Mouse (Mus musculus) brain, embryonic 18.5 days (tissue): ENCODE measurements around the gene Try5.
"Not testable (repeated sequence)": the region's sequence is repeated elsewhere in the genome, so short reads cannot be mapped to it uniquely, and the experiment has no call there.

Source experiments
- DNase-seq: peaks from one replicate; pipeline ENCODE4 v3.0.0-alpha.2; 2012; ENCODE audit warnings: low read depth, low spot score

The Try5 gene

GRCm38 (mm10) chr6:41316741-41317140 lies at the start of gene Try5:
Try5 (minus strand) TSS chr6:41316841.
- DNase-seq = not testable (repeated sequence)

DNA sequence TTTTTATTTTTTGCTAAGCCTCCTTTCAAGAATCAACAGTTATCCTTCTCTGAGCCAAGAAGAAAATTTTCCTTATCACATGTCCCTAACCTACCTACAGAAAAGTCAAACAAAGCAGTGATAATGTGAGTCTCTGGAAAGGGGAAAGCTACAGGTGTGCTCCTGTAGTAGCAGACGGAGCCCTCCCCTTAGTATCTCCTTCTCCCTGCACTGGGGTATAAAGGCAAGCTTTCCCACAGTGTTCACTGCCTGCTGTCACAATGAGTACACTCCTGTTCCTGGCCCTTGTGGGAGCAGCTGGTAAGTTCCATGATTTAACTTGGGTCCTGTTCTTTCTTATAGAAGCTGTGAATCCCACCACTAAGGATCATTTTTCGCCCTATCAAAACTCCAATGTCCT lies 37.3 kb upstream of the Try5 start, which contains the start of gene Try10:
TSS of gene Try10 (plus strand) at position 174 of the 400 bp plus-strand sequence.
- no peak for DNase-seq

DNA sequence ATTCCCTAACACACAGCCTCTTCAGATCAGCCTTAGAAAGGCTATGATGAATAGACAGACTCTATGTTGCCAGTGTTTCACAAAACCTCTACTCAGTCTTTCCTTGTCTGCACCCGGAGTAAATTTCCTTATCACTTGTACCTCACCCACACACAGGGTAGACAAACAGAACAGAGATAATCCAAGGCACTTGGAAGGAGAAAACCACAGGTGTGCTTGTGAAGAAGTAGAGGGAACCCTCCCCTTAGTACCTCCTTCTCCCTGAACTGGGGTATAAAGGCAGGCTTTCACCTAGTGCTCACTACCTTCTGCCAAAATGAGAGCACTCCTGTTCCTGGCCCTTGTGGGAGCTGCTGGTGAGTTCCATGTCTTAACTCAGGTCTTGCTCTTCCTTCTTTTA lies 14.7 kb downstream of the Try5 start, which contains the start of gene Try4:
TSS of gene Try4 (plus strand) at position 301 of the 400 bp plus-strand sequence.
- no peak for DNase-seq

GRCm38 (mm10) chr6:41298255-41298654 lies 18.4 kb downstream of the Try5 start:
- DNase-seq = no peak

DNA sequence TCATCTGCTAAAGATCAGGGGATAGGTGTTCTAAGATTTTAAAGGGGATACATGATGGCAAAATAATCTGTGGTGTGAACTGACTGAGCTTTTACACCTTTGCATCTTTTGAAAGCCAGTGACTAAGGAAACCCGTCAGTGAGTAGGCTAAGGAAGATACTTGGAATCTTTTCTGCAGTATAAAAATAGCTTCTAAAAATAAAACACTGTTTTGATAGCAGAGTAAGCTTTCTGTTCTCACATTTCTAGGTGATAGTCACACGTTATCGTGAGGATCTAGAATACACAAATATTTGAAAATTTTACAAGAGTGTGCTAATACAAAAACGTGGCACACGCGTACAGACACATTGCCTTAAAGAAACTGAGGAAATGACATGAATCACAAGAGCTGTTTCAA lies 50.5 kb downstream of the Try5 start:
- DNase-seq = no peak

DNA sequence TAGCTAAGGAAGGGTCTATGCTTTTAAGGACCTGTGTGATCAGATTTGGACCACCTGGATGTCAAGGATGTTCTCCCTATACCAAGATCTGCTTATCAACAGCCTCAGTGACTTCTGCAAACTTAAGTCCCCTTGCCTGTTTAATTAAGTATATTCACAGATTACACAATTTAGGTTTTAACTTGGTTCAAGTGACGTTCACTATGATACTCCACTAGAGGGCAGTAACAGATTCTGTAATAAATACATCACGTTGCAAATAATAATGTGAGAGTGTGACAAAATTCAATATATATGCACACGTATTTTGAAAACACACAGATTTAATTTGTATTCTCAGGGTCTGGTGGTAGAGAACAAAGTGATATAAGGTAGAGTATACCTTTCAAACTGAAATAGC lies 53.8 kb downstream of the Try5 start:
- DNase-seq = no peak
